Mouse (Mus musculus) heart, postnatal 14 days (tissue): ENCODE measurements around the gene Csnk1e. TPM values are rescaled to one million over a fixed set of nuclear protein-coding genes. Genes with fewer than 3 reads are reported as not detected.

Experiments
- DNase-seq, 2 experiments: peaks; one replicate each; pipeline ENCODE4 v3.0.0; 2021 to 2022
- intact Hi-C: fragments of 180-260 bp; cut with DNase I; formaldehyde crosslinking; loops from one replicate; pipeline ENCODE4 v1.15.1; 2025
- microRNA-seq, 2 experiments: library from miRNA; unstranded; fragments of <30 nt; microRNA quantifications; one replicate each; pipeline ENCODE4 v1.2.0; 2021 to 2022
- total RNA-seq, 2 experiments: library from RNA; stranded (reverse); gene quantifications; 2 replicates each; pipeline ENCODE4 v1.2.3; 2021

Csnk1e gene
- total RNA-seq, 2 experiments from 2014 or later = 62.3 to 67.3 TPM

- DNase-seq = no peak
- intact Hi-C loops = no loop called here
Measured at GRCm38 (mm10) chr15:79370281-79370843, 85.0 kb downstream of the Csnk1e start.

GRCm38 (mm10) chr15:79369452-79370280 is 85.7 kb downstream of the Csnk1e start:
- DNase-seq = no peak
- intact Hi-C loops = no loop called here

GRCm38 (mm10) chr15:79368861-79369440 is 86.4 kb downstream of the Csnk1e start:
- intact Hi-C loops = no loop called here

GRCm38 (mm10) chr15:79368313-79368811 is 87.0 kb downstream of the Csnk1e start:
- DNase-seq = peak; percentile 70 to 77
- intact Hi-C loops = no loop called here

More at GRCm38 (mm10) chr15:79368861-79369440, 86.4 kb downstream of the Csnk1e start:
- DNase-seq = peak in 1 of 2 experiments; percentile 54

Small RNA genes within 50 kb of the gene (microRNA-seq; reads per million reads assigned to microRNA genes)
- 0 reads per million in 2 experiments for gene Gm44302
- gene Mir1943 = 2.5 to 3.5 reads per million in 2 experiments

Other genes with a start within 250 kb of the Csnk1e start
- 10 to 100 TPM; 22.4 to 23.2 TPM for gene Pick1, start 226.4 kb downstream of the Csnk1e start, total RNA-seq
- under 1 TPM; 0.76 to 0.98 TPM for gene Gm49486, start 226.2 kb downstream of the Csnk1e start, total RNA-seq
- gene Slc16a8, start 200.8 kb downstream of the Csnk1e start, total RNA-seq = under 1 TPM; 0.19 to 0.29 TPM
- gene Baiap2l2, start 170.0 kb downstream of the Csnk1e start, total RNA-seq = under 1 TPM; 0.45 to 0.49 TPM
- 10 to 100 TPM; 10.4 to 10.6 TPM for gene Pla2g6, start 127.2 kb downstream of the Csnk1e start, total RNA-seq
- gene Maff, start 108.9 kb downstream of the Csnk1e start, total RNA-seq = 1 to 10 TPM; 6.2 to 6.9 TPM
- 10 to 100 TPM; 52.8 to 55.6 TPM for gene Tmem184b, start 52.0 kb downstream of the Csnk1e start, total RNA-seq
- under 1 TPM; 0.10 to 0.33 TPM for gene Kcnj4, start 49.7 kb upstream of the Csnk1e start, total RNA-seq
- 10 to 100 TPM; 13.0 to 13.5 TPM for gene Kdelr3, start 60.8 kb upstream of the Csnk1e start, total RNA-seq
- gene Ddx17, start 91.2 kb upstream of the Csnk1e start, total RNA-seq = 100 to 1,000 TPM; 156 to 161 TPM
- gene Dmc1, start 149.5 kb upstream of the Csnk1e start, total RNA-seq = under 1 TPM in 1 of 2 experiments, not detected in 1; 0.73 TPM
- 1 to 10 TPM; 1.4 to 2.1 TPM for gene Fam227a, start 203.4 kb upstream of the Csnk1e start, total RNA-seq
- gene Cby1, start 203.6 kb upstream of the Csnk1e start, total RNA-seq = 10 to 100 TPM; 24.7 to 24.9 TPM
- 100 to 1,000 TPM; 109 to 139 TPM for gene Tomm22, start 215.3 kb upstream of the Csnk1e start, total RNA-seq
- gene Josd1, start 232.4 kb upstream of the Csnk1e start, total RNA-seq = 10 to 100 TPM; 28.1 to 30.9 TPM
- gene Gtpbp1, start 235.3 kb upstream of the Csnk1e start, total RNA-seq = 10 to 100 TPM; 30.3 to 33.2 TPM